Mouse (Mus musculus): ENCODE measurements around the gene Vps41.

Vps41 gene

GRCm38 (mm10) chr13:18892910-18893309 lies 175.8 kb downstream of the Vps41 start:
- DNase-seq = no peak

- no peak for DNase-seq
These were observed 179.7 kb downstream of the Vps41 start for GRCm38 (mm10) chr13:18896789-18897188.

- no peak for DNase-seq
These were observed 186.5 kb downstream of the Vps41 start for GRCm38 (mm10) chr13:18903623-18904022.

- DNase-seq = no peak
These were observed 197.7 kb downstream of the Vps41 start for GRCm38 (mm10) chr13:18914774-18915173.
